Comparison of ENCODE assay signal across 9 mouse cellular contexts in the genomic region with DNA sequence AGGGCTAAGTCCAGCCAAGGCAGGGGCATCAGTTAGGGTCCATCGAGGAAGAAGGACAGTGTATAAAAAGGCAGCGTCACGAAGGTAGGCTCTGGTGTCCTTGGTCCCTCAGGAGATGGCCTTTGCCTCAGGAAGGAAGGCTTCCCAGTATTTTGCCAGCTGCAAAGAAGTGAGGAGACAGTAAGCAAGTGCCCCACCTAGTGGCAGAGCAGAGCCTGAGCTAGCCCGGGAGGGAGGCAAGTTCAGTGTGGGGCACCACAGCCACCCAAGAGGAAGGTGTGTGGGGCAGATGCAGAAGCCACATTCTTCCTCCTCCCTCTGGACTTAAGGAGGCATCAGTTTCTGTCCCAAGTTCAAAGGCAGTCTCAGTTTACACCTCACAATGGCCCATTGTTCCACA. TPM values are rescaled to one million over a fixed set of nuclear protein-coding genes. Genes with fewer than 3 reads are reported as not detected.
A peak's percentile ranks its signal among the peaks of the same experiment; 100 is the strongest.
DNase-seq lines count a peak whose midpoint lies in the region; ATAC-seq and TF ChIP-seq lines count a peak whose summit lies in the region.
"Had no signal": no experiment of that assay in that cellular context is flagged by ENCODE, and none has a peak within 500 bp of the region (broad histone marks: within the 10 kb centered on the region; RNA-seq: fewer than 3 reads in every experiment).

No protein-coding gene starts in this region.

- no peak for ATAC-seq in hindbrain, embryonic 16.5 days
- ATAC-seq in erythroid progenitor cell, adult 5-6 weeks (replicated peaks; ENCODE audit: low FRiP score, poor library complexity, severe bottlenecking): peak; percentile 89

- TF ChIP-seq CTCF in E14TG2a.4 (conservative IDR thresholded peaks at IDR 0.05; ENCODE audit: low read length): peak; percentile 78

- H3K36me3 ChIP-seq in hindbrain, embryonic 10.5 days: peaks cover 79% of the 10 kb centered on the region
- H3K36me3 ChIP-seq in hindbrain, embryonic 16.5 days (ENCODE audit: control insufficient read depth, insufficient read depth, low read length): peaks cover 32% of the 10 kb centered on the region
- H3K36me3 ChIP-seq in E14TG2a.4 (ENCODE audit: insufficient read depth, low read length): peaks cover 50% of the 10 kb centered on the region
- H3K36me3 ChIP-seq in limb, embryonic 10.5 days: peaks cover 75% of the 10 kb centered on the region

- peaks cover 20% of the 10 kb centered on the region for H3K4me1 ChIP-seq in hindbrain, embryonic 10.5 days (replicated peaks)
- H3K4me1 ChIP-seq in hindbrain, embryonic 16.5 days (ENCODE audit: control insufficient read depth, insufficient read depth, low read depth, low read length): no peaks in the 10 kb centered on the region
- peaks cover 30% of the 10 kb centered on the region for H3K4me1 ChIP-seq in E14TG2a.4 (replicated peaks; ENCODE audit: low read depth, low read length)
- H3K4me1 ChIP-seq in limb, embryonic 10.5 days: peaks cover 25% of the 10 kb centered on the region

- peak; percentile 60 for DNase-seq in hindbrain, embryonic 10.5 days (ENCODE audit: low spot score)
- peak; percentile 84 for DNase-seq in adrenal gland, postnatal 14 days
- peak; percentile 53 for DNase-seq in limb, embryonic 10.5 days (ENCODE audit: low spot score)
- DNase-seq in naive thymus-derived CD4-positive, alpha-beta T cell, adult 2 months (ENCODE audit: low read depth): peak; percentile 28
- DNase-seq in yolk sac, embryonic 10.5 days (ENCODE audit: low spot score): no peak

- no peak overlapping the region for H3K4me3 ChIP-seq in hindbrain, embryonic 10.5 days
- H3K4me3 ChIP-seq in hindbrain, embryonic 16.5 days (ENCODE audit: low read length): no peak overlapping the region
- no peak overlapping the region for H3K4me3 ChIP-seq in E14TG2a.4 (replicated peaks; ENCODE audit: low read length)
- no peak overlapping the region for H3K4me3 ChIP-seq in limb, embryonic 10.5 days
- H3K4me3 ChIP-seq: myocyte had no signal

- no peak overlapping the region for H3K9ac ChIP-seq in hindbrain, embryonic 16.5 days (ENCODE audit: low read depth, low read length)

- 38% methylated on average over 4 of the region's 4 CpGs for WGBS in hindbrain, embryonic 10.5 days
- 49% methylated on average over 4 of the region's 4 CpGs for WGBS in hindbrain, embryonic 16.5 days
- WGBS in limb, embryonic 10.5 days: 57% methylated on average over 4 of the region's 4 CpGs

- H3K9me3 ChIP-seq in hindbrain, embryonic 10.5 days: no peaks in the 10 kb centered on the region
- H3K9me3 ChIP-seq in hindbrain, embryonic 16.5 days (ENCODE audit: control insufficient read depth, low read length): no peaks in the 10 kb centered on the region
- peaks cover 6% of the 10 kb centered on the region for H3K9me3 ChIP-seq in E14TG2a.4 (ENCODE audit: low read length)
- H3K9me3 ChIP-seq in limb, embryonic 10.5 days (replicated peaks): no peaks in the 10 kb centered on the region

- no peaks in the 10 kb centered on the region for H3K27me3 ChIP-seq in hindbrain, embryonic 10.5 days (ENCODE audit: insufficient read depth, poor library complexity, severe bottlenecking)
- H3K27me3 ChIP-seq in hindbrain, embryonic 16.5 days (replicated peaks; ENCODE audit: control insufficient read depth, insufficient read depth, low read length): no peaks in the 10 kb centered on the region
- no peaks in the 10 kb centered on the region for H3K27me3 ChIP-seq in E14TG2a.4 (ENCODE audit: insufficient read depth, low read length)
- H3K27me3 ChIP-seq in limb, embryonic 10.5 days (ENCODE audit: low read depth, poor library complexity, severe bottlenecking): no peaks in the 10 kb centered on the region

- no peak overlapping the region for H3K4me2 ChIP-seq in hindbrain, embryonic 16.5 days (ENCODE audit: low read length)

- 0 out of 2 replicates have a peak overlapping the region, but pooled peaks have one; percentile 16 for H3K27ac ChIP-seq in hindbrain, embryonic 10.5 days
- no peak overlapping the region for H3K27ac ChIP-seq in hindbrain, embryonic 16.5 days (ENCODE audit: low read depth, low read length)
- H3K27ac ChIP-seq in limb, embryonic 10.5 days: no peak overlapping the region

RNA-seq across cellular contexts. Expression of a gene that starts 18.9 kb away (rescaled TPM):
- polyA plus RNA-seq in hindbrain, embryonic 10.5 days (2016; fragmentation: Nextera tagmentation; extraction: Ambion mirVana): 3.5 and 4.6 TPM in 2 replicates
- polyA plus RNA-seq in hindbrain, embryonic 16.5 days (2015; fragmentation: Nextera tagmentation; extraction: Ambion mirVana): 12.9 and 14.7 TPM in 2 replicates
- total RNA-seq in adrenal gland, postnatal 14 days (2021): 1.2 and 2.3 TPM in 2 replicates
- 179 and 188 TPM in 2 replicates for total RNA-seq in erythroid progenitor cell, adult 5-6 weeks (2015; ENCODE audit: low replicate concordance)
- total RNA-seq in erythroid progenitor cell, adult 5-6 weeks (2017; ENCODE audit: low replicate concordance): 123 and 145 TPM in 2 replicates
- polyA plus RNA-seq in limb, embryonic 10.5 days (2016; fragmentation: Nextera tagmentation; extraction: Ambion mirVana): 1.9 and 2.4 TPM in 2 replicates

RNA-seq across cellular contexts. Expression of a gene that starts 28.4 kb away (rescaled TPM):
- polyA plus RNA-seq in hindbrain, embryonic 10.5 days (2016; fragmentation: Nextera tagmentation; extraction: Ambion mirVana): 498 and 516 TPM in 2 replicates
- 362 and 376 TPM in 2 replicates for polyA plus RNA-seq in hindbrain, embryonic 16.5 days (2015; fragmentation: Nextera tagmentation; extraction: Ambion mirVana)
- total RNA-seq in adrenal gland, postnatal 14 days (2021): 322 and 341 TPM in 2 replicates
- 181 and 260 TPM in 2 replicates for total RNA-seq in erythroid progenitor cell, adult 5-6 weeks (2015; ENCODE audit: low replicate concordance)
- total RNA-seq in erythroid progenitor cell, adult 5-6 weeks (2017; ENCODE audit: low replicate concordance): 219 and 274 TPM in 2 replicates
- polyA plus RNA-seq in limb, embryonic 10.5 days (2016; fragmentation: Nextera tagmentation; extraction: Ambion mirVana): 501 and 523 TPM in 2 replicates

RNA-seq across cellular contexts. Expression of a gene that starts 38.0 kb away (rescaled TPM):
- polyA plus RNA-seq in hindbrain, embryonic 10.5 days (2016; fragmentation: Nextera tagmentation; extraction: Ambion mirVana): 128 and 136 TPM in 2 replicates
- 73.5 and 77.2 TPM in 2 replicates for polyA plus RNA-seq in hindbrain, embryonic 16.5 days (2015; fragmentation: Nextera tagmentation; extraction: Ambion mirVana)
- total RNA-seq in adrenal gland, postnatal 14 days (2021): 85.3 and 88.2 TPM in 2 replicates
- 67.1 and 84.0 TPM in 2 replicates for total RNA-seq in erythroid progenitor cell, adult 5-6 weeks (2015; ENCODE audit: low replicate concordance)
- total RNA-seq in erythroid progenitor cell, adult 5-6 weeks (2017; ENCODE audit: low replicate concordance): 81.5 and 97.5 TPM in 2 replicates
- 122 and 126 TPM in 2 replicates for polyA plus RNA-seq in limb, embryonic 10.5 days (2016; fragmentation: Nextera tagmentation; extraction: Ambion mirVana)

RNA-seq across cellular contexts. Expression of a gene that starts 38.0 kb away (rescaled TPM):
- polyA plus RNA-seq in hindbrain, embryonic 10.5 days (2016; fragmentation: Nextera tagmentation; extraction: Ambion mirVana): 138 and 149 TPM in 2 replicates
- polyA plus RNA-seq in hindbrain, embryonic 16.5 days (2015; fragmentation: Nextera tagmentation; extraction: Ambion mirVana): 64.0 and 69.2 TPM in 2 replicates
- 80.7 and 86.2 TPM in 2 replicates for total RNA-seq in adrenal gland, postnatal 14 days (2021)
- total RNA-seq in erythroid progenitor cell, adult 5-6 weeks (2015; ENCODE audit: low replicate concordance): 84.3 and 120 TPM in 2 replicates
- 36.8 and 53.8 TPM in 2 replicates for total RNA-seq in erythroid progenitor cell, adult 5-6 weeks (2017; ENCODE audit: low replicate concordance)
- 166 and 171 TPM in 2 replicates for polyA plus RNA-seq in limb, embryonic 10.5 days (2016; fragmentation: Nextera tagmentation; extraction: Ambion mirVana)
